Mouse (Mus musculus) limb, embryonic 14.5 days (tissue): ENCODE measurements around the gene Wwc2. TPM values are rescaled to one million over a fixed set of nuclear protein-coding genes. Genes with fewer than 3 reads are reported as not detected.

Experiments used
- ATAC-seq: fragments of 200-750 bp; cut with Nextera tagmentation; 2 replicates; pipeline ENCODE4 v1.8.0; 2017; ENCODE audit warnings: low read depth, moderate number of reproducible peaks, moderate TSS enrichment; ENCODE audit not compliant: low FRiP score
- DNase-seq: peaks from one replicate; pipeline ENCODE4 v3.0.0-alpha.2; 2015; ENCODE audit warnings: low spot score
- H3K27ac ChIP-seq: fragments of 300-500 bp; sonication (generic); replicated peaks from 2 replicates; pipeline ENCODE4 v1.5.1; 2014; ENCODE audit warnings: low read depth, mild to moderate bottlenecking, low read length, moderate library complexity, mixed read lengths
- H3K27me3 ChIP-seq: fragments of 300-500 bp; sonication (generic); 2 replicates; pipeline ENCODE4 v1.6.1; 2014; ENCODE audit warnings: low read length, mixed read lengths; ENCODE audit not compliant: control insufficient read depth, insufficient read depth
- H3K36me3 ChIP-seq: fragments of 300-500 bp; sonication (generic); 2 replicates; pipeline ENCODE4 v1.6.1; 2014; ENCODE audit warnings: mild to moderate bottlenecking, low read length, moderate library complexity, mixed read lengths; ENCODE audit not compliant: control insufficient read depth, insufficient read depth
- H3K4me1 ChIP-seq: fragments of 300-500 bp; sonication (generic); 2 replicates; pipeline ENCODE4 v1.6.1; 2014; ENCODE audit warnings: antibody characterized with exemption, low read length, mixed read lengths; ENCODE audit not compliant: control insufficient read depth, insufficient read depth
- H3K4me2 ChIP-seq: fragments of 300-500 bp; sonication (generic); replicated peaks from 2 replicates; pipeline ENCODE4 v1.6.1; 2014; ENCODE audit warnings: low read depth, mild to moderate bottlenecking, low read length, moderate library complexity; ENCODE audit not compliant: severe bottlenecking
- H3K4me3 ChIP-seq: fragments of 300-500 bp; sonication (generic); replicated peaks from 2 replicates; pipeline ENCODE4 v1.5.1; 2014; ENCODE audit warnings: low read length
- H3K9ac ChIP-seq: fragments of 300-500 bp; sonication (generic); 2 replicates; pipeline ENCODE4 v1.6.1; 2014; ENCODE audit warnings: mild to moderate bottlenecking, low read depth, low read length, moderate library complexity; ENCODE audit not compliant: severe bottlenecking
- H3K9me3 ChIP-seq: fragments of 300-500 bp; sonication (generic); 2 replicates; pipeline ENCODE4 v1.6.1; 2016; ENCODE audit warnings: low read length; ENCODE audit not compliant: control insufficient read depth
- POLR2A ChIP-seq: fragments of 200-500 bp; IDR thresholded peaks from 2 replicates; pipeline ENCODE4 v1.8.0; 2012; ENCODE audit warnings: inconsistent platforms, mild to moderate bottlenecking, moderate library complexity, borderline replicate concordance; ENCODE audit not compliant: insufficient read depth, insufficient read length; ENCODE audit errors: extremely low read depth
- WGBS: fragments of 180-500 bp; shearing (Covaris S2); extraction: QIAGEN DNeasy Blood & Tissue Kit; methylation state at CpG from one replicate; pipeline ENCODE4 v1.1.7; 2014; 5-methylcytosine and 5-hydroxymethylcytosine counted together
- polyA plus RNA-seq, 2 experiments: library from polyadenylated mRNA; depleted of rRNA in 1 of 2; stranded (reverse) in 1 of 2; unstranded in 1 of 2; fragments of >200 nt; fragmentation: Nextera tagmentation in 1 of 2; extraction: Ambion mirVana in 1 of 2; gene quantifications; 2 replicates each; pipeline versions ENCODE4 v1.2.1 to v1.2.3; 2012 to 2014

Gene Wwc2
- polyA plus RNA-seq (2012; rRNA removed) (10.9 and 11.4 TPM in 2 replicates), polyA plus RNA-seq (2014; fragmentation: Nextera tagmentation; extraction: Ambion mirVana) (13.5 and 14.6 TPM in 2 replicates)

DNA sequence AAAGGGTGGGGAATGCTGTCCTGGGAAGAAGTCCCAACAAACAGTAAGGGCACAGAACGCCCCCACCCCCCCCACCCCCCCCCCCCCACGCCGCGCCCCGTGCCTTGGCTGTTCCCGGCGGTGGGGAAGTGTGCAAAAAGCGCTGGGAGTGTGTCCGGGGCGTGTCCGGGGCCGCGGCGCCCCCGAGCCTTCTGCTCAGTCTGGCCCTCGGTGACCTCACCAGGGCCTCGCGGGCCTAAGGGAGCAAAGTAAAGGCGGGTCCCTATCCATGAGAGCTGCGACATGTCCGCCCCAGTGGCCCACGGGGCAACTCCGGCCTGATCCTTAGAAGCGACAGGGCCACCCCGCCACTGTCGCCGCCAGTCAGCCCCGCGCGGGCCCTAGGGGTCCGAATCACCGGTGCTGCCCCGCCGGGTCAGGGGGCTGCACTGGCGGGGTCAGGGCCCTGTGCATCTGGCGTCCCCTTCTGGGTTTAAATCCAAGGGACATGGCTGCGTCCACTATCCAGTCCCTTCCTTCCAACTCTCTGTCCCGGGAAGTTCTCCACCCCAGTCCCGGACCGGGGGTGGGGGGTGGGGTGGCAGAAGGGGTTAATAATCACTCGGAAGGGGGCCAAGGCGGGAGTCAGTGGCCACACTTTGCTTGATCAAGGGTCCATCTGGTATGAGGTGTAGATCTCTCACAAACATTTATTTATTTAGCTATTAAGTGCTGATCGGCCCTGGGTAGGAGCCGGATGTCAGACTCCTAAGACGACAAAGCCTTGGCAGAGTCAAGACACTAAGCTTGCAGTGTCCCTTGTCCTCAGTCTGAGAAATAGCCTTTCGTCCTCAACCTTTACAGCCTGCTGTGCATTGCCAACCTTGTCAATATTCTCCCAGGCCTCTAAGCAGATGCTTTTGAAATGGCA, at the start of gene Wwc2:
Gene Wwc2, minus strand, starts transcription at position 14 of the 910 bp plus-strand sequence.
- H3K27ac ChIP-seq: peak within 1 kb of the TSS; percentile 91
- H3K27me3 ChIP-seq: no peaks in the 10 kb centered on the region
- peaks cover 31% of the 10 kb centered on the region for H3K4me1 ChIP-seq
- 6% methylated on average over 41 of the region's 46 CpGs for WGBS
- peak within 1 kb of the TSS; percentile 92 for H3K4me2 ChIP-seq
- ATAC-seq (peak; percentile 58), DNase-seq (no peak)
- H3K9ac ChIP-seq: peak within 1 kb of the TSS; percentile 90
- H3K36me3 ChIP-seq: no peaks in the 10 kb centered on the region
- H3K9me3 ChIP-seq: no peaks in the 10 kb centered on the region
- peak within 1 kb of the TSS; percentile 92 for H3K4me3 ChIP-seq
- TF ChIP-seq POLR2A: no peak

DNA sequence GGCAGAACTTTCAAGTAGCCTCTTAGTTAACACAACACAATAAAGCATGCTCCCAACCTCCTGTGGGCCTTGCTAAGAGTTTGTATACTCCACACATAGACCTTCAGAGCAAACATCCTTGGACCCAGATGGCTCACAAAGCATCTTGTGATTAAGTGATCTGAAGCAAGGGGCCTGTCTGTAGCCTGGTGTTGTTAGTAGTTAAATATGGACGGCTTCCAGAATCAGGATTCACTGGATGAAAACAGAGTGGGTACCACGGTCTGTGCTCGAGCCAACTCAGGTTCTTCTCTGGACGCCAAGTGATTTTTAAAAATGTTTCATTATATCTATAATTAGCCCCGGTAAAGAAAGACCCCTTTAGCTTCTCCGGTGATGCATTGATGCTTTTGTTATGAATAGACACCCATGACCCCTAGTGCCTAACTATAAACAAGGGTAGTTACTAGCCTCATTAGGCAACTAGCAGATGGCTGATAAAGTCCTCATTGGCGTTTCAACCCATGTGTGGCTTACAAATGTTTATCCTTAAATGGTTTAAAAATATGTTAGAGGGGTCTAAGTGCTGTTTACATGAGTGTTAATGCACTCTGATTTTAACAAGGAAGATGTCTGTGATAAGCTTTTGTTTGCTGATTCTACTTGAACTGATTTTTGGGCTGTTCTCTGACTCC, 47.7 kb upstream of the Wwc2 start:
- Histone ChIP-seq H3K9ac (no peak overlapping the region), H3K36me3 (no peaks in the 10 kb centered on the region), H3K27me3 (no peaks in the 10 kb centered on the region), H3K4me2 (no peak overlapping the region), H3K4me3 (no peak overlapping the region), H3K4me1 (no peaks in the 10 kb centered on the region), H3K9me3 (no peaks in the 10 kb centered on the region), H3K27ac (no peak overlapping the region)
- DNase-seq (no peak), ATAC-seq (no peak)
- 66% methylated on average over 7 of the region's 7 CpGs for WGBS
- TF ChIP-seq POLR2A: no peak

DNA sequence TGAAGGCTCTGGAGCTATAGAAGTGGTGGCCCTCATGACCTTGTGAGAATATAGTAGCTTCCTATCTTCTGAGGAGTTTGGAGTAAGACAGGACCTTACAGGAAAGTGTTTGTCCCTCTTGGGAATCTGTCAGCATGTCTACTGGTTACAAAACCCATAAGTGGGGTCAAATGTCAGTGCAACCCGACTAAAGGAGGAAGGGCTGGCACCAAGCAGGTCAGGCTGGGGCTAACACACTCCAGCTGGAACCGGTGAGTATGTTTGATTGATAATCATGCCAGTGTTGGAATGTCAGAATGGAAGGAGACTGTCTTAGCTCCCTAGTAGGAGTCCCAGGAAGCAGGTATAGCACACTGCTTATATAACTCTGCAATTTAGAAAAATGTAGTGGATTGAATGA, 41.3 kb upstream of the Wwc2 start:
- no peaks in the 10 kb centered on the region for H3K27me3 ChIP-seq
- no peaks in the 10 kb centered on the region for H3K4me1 ChIP-seq
- H3K4me3 ChIP-seq: no peak overlapping the region
- H3K36me3 ChIP-seq: no peaks in the 10 kb centered on the region
- WGBS: 3% methylated on average over 2 of the region's 2 CpGs
- H3K9me3 ChIP-seq: no peaks in the 10 kb centered on the region
- no peak overlapping the region for H3K9ac ChIP-seq
- no peak overlapping the region for H3K27ac ChIP-seq
- no peak overlapping the region for H3K4me2 ChIP-seq
- no peak for DNase-seq
- no peak for TF ChIP-seq POLR2A
- no peak for ATAC-seq

DNA sequence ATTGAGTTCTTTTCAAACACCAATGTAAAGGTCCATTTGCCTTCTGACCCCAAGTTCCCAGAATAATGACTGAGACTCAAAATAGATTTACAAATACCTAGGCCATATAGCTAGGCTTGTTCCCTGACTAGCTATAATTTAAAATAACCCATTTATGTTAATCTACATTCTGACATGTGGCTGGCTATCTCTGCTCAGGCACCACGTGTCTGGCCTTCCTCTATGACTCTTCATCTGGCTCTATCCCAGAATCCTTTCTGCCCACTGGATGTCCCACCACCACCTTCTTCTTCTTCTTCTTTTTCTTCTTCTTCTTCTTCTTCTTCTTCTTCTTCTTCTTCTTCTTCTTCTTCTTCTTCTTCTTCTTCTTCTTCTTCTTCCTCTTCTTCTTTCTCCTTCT, 39.9 kb upstream of the Wwc2 start:
- DNase-seq (no peak), ATAC-seq (no peak)
- TF ChIP-seq POLR2A: no peak
- H3K27ac ChIP-seq: no peak overlapping the region
- no peaks in the 10 kb centered on the region for H3K36me3 ChIP-seq
- no peak overlapping the region for H3K4me2 ChIP-seq
- H3K27me3 ChIP-seq: no peaks in the 10 kb centered on the region
- WGBS: 76% methylated on average over 1 of the region's 1 CpGs
- H3K4me1 ChIP-seq: no peaks in the 10 kb centered on the region
- H3K9ac ChIP-seq: no peak overlapping the region
- H3K9me3 ChIP-seq: no peaks in the 10 kb centered on the region
- no peak overlapping the region for H3K4me3 ChIP-seq

DNA sequence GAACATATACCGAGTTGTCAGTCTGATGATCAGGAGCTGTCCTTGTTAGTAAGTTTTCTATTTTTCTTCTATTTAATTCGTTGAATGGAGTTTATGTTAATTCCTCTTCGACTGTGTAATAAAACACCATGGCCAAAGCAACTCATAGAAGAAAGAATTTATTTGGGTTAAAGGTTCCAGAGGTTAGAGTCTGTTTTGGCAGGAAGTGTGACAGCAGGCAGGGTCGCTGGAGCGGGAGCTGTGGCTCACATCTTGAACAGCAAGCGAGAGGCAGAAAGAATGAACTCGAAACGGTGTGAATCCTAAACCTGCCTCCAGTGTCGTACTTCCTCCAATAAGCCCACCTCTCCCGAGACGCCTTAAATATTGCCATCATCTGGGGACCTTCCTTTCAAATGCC, 36.1 kb upstream of the Wwc2 start:
- DNase-seq: no peak
- H3K9ac ChIP-seq: no peak overlapping the region
- ATAC-seq: no peak
- no peaks in the 10 kb centered on the region for H3K4me1 ChIP-seq
- no peaks in the 10 kb centered on the region for H3K36me3 ChIP-seq
- no peak for TF ChIP-seq POLR2A
- H3K4me2 ChIP-seq: no peak overlapping the region
- no peak overlapping the region for H3K4me3 ChIP-seq
- no peaks in the 10 kb centered on the region for H3K27me3 ChIP-seq
- WGBS: 41% methylated on average over 11 of the region's 11 CpGs
- no peaks in the 10 kb centered on the region for H3K9me3 ChIP-seq
- no peak overlapping the region for H3K27ac ChIP-seq
